Mouse (Mus musculus) midbrain, embryonic 12.5 days (tissue): ENCODE results near the gene Mis12. TPM values are rescaled to one million over a fixed set of nuclear protein-coding genes. Genes with fewer than 3 reads are reported as not detected.

Experiments
- ATAC-seq: fragments of 200-750 bp; cut with Nextera tagmentation; 2 replicates; pipeline ENCODE4 v1.8.0; 2017; ENCODE audit warnings: low read depth, moderate TSS enrichment, moderate library complexity; ENCODE audit not compliant: low FRiP score
- H3K27ac ChIP-seq: fragments of 300-500 bp; sonication (generic); replicated peaks from 2 replicates; pipeline ENCODE4 v1.5.1; 2016; ENCODE audit warnings: mild to moderate bottlenecking
- H3K27me3 ChIP-seq: fragments of 300-500 bp; sonication (generic); 2 replicates; pipeline ENCODE4 v1.6.1; 2016; ENCODE audit warnings: mild to moderate bottlenecking
- H3K36me3 ChIP-seq: fragments of 300-500 bp; sonication (generic); 2 replicates; pipeline ENCODE4 v1.6.1; 2016
- H3K4me1 ChIP-seq: fragments of 300-500 bp; sonication (generic); 2 replicates; pipeline ENCODE4 v1.6.1; 2016
- H3K4me2 ChIP-seq: fragments of 300-500 bp; sonication (generic); replicated peaks from 2 replicates; pipeline ENCODE4 v1.6.1; 2016; ENCODE audit warnings: mild to moderate bottlenecking, moderate library complexity
- H3K4me3 ChIP-seq: fragments of 300-500 bp; sonication (generic); 2 replicates; pipeline ENCODE4 v1.5.1; 2016; ENCODE audit warnings: mild to moderate bottlenecking
- H3K9ac ChIP-seq: fragments of 300-500 bp; sonication (generic); replicated peaks from 2 replicates; pipeline ENCODE4 v1.6.1; 2016; ENCODE audit warnings: mild to moderate bottlenecking, moderate library complexity
- H3K9me3 ChIP-seq: fragments of 300-500 bp; sonication (generic); 2 replicates; pipeline ENCODE4 v1.6.1; 2016; ENCODE audit warnings: mild to moderate bottlenecking
- WGBS: fragments of 180-500 bp; shearing (Covaris S2); methylation state at CpG from one replicate; pipeline ENCODE4 v1.1.7; 2016; 5-methylcytosine and 5-hydroxymethylcytosine counted together
- polyA plus RNA-seq: library from polyadenylated mRNA; unstranded; fragments of >200 nt; fragmentation: Nextera tagmentation; extraction: Ambion mirVana; gene quantifications from 2 replicates; pipeline ENCODE4 v1.2.1, GENCODE M21; 2016

The Mis12 gene
- polyA plus RNA-seq = 52.7 and 57.1 TPM in 2 replicates

DNA sequence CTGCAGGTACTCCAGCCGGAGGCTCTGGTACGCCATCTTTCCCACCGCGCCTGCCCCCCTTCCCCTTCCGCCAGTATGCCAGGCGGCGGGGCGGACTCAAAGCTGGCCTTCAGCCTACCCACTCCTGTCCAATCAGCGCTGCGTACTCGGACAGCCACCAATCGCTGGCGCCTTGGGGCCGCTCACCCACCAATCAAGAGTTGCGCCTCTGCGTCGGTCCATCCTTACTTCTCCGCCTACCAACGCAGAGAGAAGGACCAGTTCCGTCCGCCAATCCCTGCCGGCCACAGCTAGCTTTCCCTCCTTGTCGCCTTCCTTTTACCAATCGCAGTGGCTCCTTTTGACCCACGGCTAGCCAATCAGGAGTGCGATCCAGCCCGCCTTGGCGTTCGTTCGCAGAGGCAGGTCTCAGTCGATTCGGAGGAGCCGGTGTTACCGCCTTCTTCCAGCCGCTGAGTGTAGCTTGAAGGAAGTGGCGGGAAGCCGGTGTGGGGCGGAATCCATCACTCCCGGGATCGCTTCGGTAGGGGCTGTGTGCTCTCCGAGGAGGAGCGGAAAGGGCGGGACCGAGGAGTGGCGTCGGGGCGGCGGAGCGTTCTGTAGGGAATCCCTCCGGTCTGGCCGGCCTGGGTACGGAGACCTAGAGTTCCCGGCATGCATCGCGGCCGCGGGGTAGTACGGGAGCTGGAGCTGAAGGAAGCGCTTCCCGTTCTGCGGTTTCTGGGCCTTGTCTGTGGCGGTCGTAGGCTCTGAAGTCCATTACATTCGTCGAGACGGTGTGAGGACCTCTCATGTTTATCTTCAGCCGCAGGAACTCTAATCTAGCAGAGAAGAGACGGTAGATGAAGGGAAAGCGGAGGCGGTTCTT, at the start of gene Mis12, which contains the start of gene Derl2:
TSS of gene Mis12 (plus strand) at position 411 of the 868 bp plus-strand sequence.
TSS of gene Derl2 (minus strand) at position 641 of the 868 bp plus-strand sequence.
- H3K4me2 ChIP-seq = peak within 1 kb of the TSS; percentile 83
- peak within 1 kb of the TSS; percentile 87 for H3K4me3 ChIP-seq
- peak; percentile 100 for ATAC-seq
- WGBS = under 1% methylated on average over 71 of the region's 71 CpGs
- peaks cover 38% of the 10 kb centered on the region for H3K4me1 ChIP-seq
- peaks cover 25% of the 10 kb centered on the region for H3K36me3 ChIP-seq
- H3K9me3 ChIP-seq = no peaks in the 10 kb centered on the region
- H3K27ac ChIP-seq = peak within 1 kb of the TSS; percentile 85
- H3K27me3 ChIP-seq = no peaks in the 10 kb centered on the region
- peak within 1 kb of the TSS; percentile 79 for H3K9ac ChIP-seq

- ATAC-seq = peak; percentile 97
- peaks cover 15% of the 10 kb centered on the region for H3K4me1 ChIP-seq
- no peaks in the 10 kb centered on the region for H3K9me3 ChIP-seq
- H3K36me3 ChIP-seq = peaks cover 35% of the 10 kb centered on the region
- H3K4me2 ChIP-seq = peak within 1 kb of the TSS; percentile 80
- H3K27me3 ChIP-seq = no peaks in the 10 kb centered on the region
- WGBS = under 1% methylated on average over 43 of the region's 43 CpGs
- H3K27ac ChIP-seq = peak within 1 kb of the TSS; percentile 85
- peak within 1 kb of the TSS; percentile 74 for H3K4me3 ChIP-seq
- peak within 1 kb of the TSS; percentile 87 for H3K9ac ChIP-seq
Measured at GRCm38 (mm10) chr11:70969821-70970559, 49.4 kb upstream of the Mis12 start, which contains the start of the genes Nup88 and Rpain. Nup88 (minus strand) TSS chr11:70969973. Rpain (plus strand) TSS chr11:70970213.

DNA sequence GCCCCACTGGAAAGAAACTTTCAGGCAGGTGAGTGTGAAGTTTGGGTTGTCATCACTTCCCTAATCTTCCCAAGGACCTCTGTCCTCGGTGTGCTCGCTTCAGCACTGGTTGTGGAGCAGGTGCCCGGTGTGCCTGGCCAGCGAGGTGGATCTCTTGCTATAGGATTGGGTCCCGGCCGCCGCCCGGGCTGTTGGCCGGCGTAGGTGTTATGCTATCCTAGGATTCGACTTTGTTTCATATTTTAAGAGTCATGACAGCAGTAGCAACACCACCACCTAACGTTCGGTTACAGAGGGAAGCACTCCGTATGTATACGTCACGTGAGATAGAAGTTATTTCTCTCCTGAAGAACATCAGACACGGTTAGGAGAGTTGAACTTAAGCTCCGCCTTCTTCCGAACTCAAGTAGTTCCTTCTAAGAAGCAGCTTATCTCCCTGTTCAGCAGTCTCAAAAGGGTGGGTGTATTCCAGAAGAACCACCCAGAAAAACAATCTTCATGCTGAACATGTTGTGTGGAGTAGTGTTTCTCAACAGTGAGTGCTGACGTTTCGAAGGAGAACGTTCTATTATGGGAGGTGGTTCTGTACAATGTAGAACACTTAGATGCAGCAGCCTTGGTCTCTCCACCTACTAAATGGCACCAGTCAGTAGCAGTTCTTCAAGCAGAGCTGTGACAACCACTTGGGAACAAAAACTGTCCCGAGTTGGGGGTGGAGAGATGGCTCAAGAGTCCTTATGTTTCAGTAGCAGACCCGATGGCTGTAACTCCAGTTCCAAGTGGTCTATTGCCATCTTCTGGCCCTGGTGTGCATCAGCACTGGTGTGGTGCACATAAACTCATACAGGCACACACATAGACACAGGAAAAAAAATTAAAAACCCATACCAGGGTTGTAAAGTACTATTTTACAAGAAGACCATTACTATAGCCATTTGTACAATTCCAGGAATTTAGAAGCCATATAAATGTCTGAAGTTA, 48.6 kb upstream of the Mis12 start:
- Histone ChIP-seq H3K4me2 (peak overlapping the region; percentile 80), H3K9me3 (no peaks in the 10 kb centered on the region), H3K4me1 (peaks cover 15% of the 10 kb centered on the region), H3K4me3 (peak overlapping the region; percentile 74), H3K36me3 (peaks cover 35% of the 10 kb centered on the region), H3K27ac (peak overlapping the region; percentile 85), H3K9ac (peak overlapping the region; percentile 67), H3K27me3 (no peaks in the 10 kb centered on the region)
- 17% methylated on average over 24 of the region's 24 CpGs for WGBS
- ATAC-seq = peak; percentile 39

GRCm38 (mm10) chr11:70972586-70972985, 46.8 kb upstream of the Mis12 start:
- H3K4me3 ChIP-seq = no peak overlapping the region
- no peak overlapping the region for H3K27ac ChIP-seq
- H3K9ac ChIP-seq = no peak overlapping the region
- H3K36me3 ChIP-seq = peaks cover 44% of the 10 kb centered on the region
- peaks cover 15% of the 10 kb centered on the region for H3K4me1 ChIP-seq
- no peak for ATAC-seq
- H3K9me3 ChIP-seq = no peaks in the 10 kb centered on the region
- H3K27me3 ChIP-seq = no peaks in the 10 kb centered on the region
- WGBS = 60% methylated on average over 1 of the region's 1 CpGs
- H3K4me2 ChIP-seq = no peak overlapping the region

DNA sequence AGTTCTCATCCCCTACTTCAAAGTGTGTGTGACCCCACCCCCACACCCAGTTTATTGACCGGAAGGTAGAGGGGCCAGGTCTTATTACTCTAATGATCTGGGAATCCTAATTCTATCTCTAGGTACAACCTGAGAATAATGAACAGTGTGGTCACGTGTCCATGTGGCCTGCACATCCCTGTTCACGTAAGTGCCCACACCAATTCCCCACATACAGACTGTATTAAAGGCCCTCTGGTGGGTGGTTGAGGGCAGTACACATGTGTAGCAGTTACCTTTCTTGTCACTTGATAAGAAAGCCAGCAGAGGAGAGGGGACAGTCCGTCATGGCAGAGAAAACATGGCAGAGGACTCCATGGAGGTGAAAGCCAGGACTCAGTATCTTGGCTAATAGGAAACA, 45.5 kb upstream of the Mis12 start:
- 80% methylated on average over 4 of the region's 4 CpGs for WGBS
- H3K27me3 ChIP-seq = no peaks in the 10 kb centered on the region
- peaks cover 57% of the 10 kb centered on the region for H3K36me3 ChIP-seq
- no peaks in the 10 kb centered on the region for H3K9me3 ChIP-seq
- H3K9ac ChIP-seq = no peak overlapping the region
- no peak overlapping the region for H3K4me2 ChIP-seq
- H3K4me3 ChIP-seq = no peak overlapping the region
- no peak for ATAC-seq
- H3K4me1 ChIP-seq = peaks cover 7% of the 10 kb centered on the region
- no peak overlapping the region for H3K27ac ChIP-seq

DNA sequence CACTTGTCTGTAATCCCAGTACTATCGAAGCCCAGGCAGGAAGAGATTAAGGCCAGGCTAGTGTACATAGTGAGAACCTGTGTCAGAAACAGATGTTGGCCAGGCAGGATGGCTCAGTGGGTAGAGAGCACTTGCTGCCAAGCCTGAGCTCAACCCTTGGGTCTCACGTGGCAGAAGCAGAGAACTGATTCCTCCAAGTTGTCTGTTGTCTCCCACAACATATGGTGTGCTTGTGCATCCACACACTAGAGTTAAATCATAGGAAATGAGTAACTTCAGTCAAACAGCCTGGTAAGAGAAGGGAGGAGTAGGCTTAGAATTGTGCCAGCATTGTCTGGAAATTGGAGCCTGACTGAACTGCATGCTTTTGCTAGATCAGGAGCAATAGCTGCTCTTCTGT, 44.2 kb upstream of the Mis12 start:
- 78% methylated on average over 2 of the region's 2 CpGs for WGBS
- no peaks in the 10 kb centered on the region for H3K27me3 ChIP-seq
- no peak overlapping the region for H3K27ac ChIP-seq
- H3K4me3 ChIP-seq = no peak overlapping the region
- H3K36me3 ChIP-seq = peaks cover 70% of the 10 kb centered on the region
- no peaks in the 10 kb centered on the region for H3K9me3 ChIP-seq
- H3K4me1 ChIP-seq = peaks cover 5% of the 10 kb centered on the region
- no peak overlapping the region for H3K9ac ChIP-seq
- ATAC-seq = no peak
- H3K4me2 ChIP-seq = no peak overlapping the region

DNA sequence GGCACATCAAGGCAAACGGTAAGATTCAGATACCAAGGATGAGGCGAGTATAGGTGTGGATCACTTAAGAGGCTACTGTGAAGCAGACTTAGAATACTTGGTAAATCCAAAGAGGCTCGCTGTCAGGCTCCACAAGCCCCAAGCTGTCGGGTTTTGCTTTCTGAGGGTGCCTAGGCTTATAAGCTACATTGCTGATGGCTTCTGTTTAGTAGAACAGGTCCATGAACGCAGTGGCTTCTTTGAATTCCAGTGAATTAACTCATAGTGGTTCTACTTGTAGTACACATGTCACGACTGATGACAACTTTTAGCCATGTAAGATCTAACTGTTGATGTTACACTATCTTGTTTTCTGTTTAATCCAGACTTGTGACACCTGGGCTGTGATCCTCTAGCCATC, 42.1 kb upstream of the Mis12 start:
- Histone ChIP-seq H3K9ac (no peak overlapping the region), H3K27me3 (no peaks in the 10 kb centered on the region), H3K27ac (no peak overlapping the region), H3K4me2 (no peak overlapping the region), H3K4me3 (no peak overlapping the region), H3K9me3 (no peaks in the 10 kb centered on the region), H3K4me1 (peaks cover 8% of the 10 kb centered on the region), H3K36me3 (peaks cover 77% of the 10 kb centered on the region)
- 90% methylated on average over 6 of the region's 6 CpGs for WGBS
- ATAC-seq = no peak

DNA sequence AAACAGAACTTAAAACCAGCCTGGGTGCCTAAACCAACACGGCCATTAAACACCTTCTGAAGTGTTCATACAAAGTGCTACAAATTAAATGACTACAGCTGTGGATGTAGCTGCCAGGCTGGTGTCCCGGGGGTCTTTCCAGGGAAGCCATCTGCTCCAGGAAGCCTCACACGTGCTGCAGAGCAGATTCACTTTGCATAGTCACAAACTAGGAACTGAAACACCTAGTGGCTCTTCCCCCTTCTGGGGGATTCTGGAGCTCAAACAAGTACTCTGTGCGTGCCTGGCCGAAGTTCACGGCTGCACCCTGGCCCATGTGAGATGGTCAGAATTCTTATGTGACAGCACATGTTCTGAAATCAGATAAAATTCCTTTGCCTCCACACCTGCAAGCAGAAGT, 39.2 kb upstream of the Mis12 start:
- peaks cover 67% of the 10 kb centered on the region for H3K36me3 ChIP-seq

GRCm38 (mm10) chr11:70980751-70981510, 38.5 kb upstream of the Mis12 start:
- Histone ChIP-seq H3K36me3 (peaks cover 67% of the 10 kb centered on the region), H3K9me3 (no peaks in the 10 kb centered on the region), H3K4me2 (peak overlapping the region; percentile 76; the same call in 1 of the 2 replicates), H3K27ac (no peak overlapping the region), H3K4me3 (no peak overlapping the region), H3K27me3 (no peaks in the 10 kb centered on the region), H3K9ac (no peak overlapping the region), H3K4me1 (peaks cover 8% of the 10 kb centered on the region)
- ATAC-seq = no peak
- 93% methylated on average over 14 of the region's 14 CpGs for WGBS

More for the DNA sequence above, 39.2 kb upstream of the Mis12 start:
- Histone ChIP-seq H3K9me3 (no peaks in the 10 kb centered on the region), H3K27ac (no peak overlapping the region), H3K4me3 (no peak overlapping the region), H3K9ac (no peak overlapping the region), H3K4me2 (no peak overlapping the region), H3K27me3 (no peaks in the 10 kb centered on the region), H3K4me1 (peaks cover 8% of the 10 kb centered on the region)
- ATAC-seq = no peak
- WGBS = 92% methylated on average over 6 of the region's 6 CpGs

- no peaks in the 10 kb centered on the region for H3K27me3 ChIP-seq
- peaks cover 8% of the 10 kb centered on the region for H3K4me1 ChIP-seq
- H3K9me3 ChIP-seq = no peaks in the 10 kb centered on the region
- no peak overlapping the region for H3K27ac ChIP-seq
- 13% methylated on average over 12 of the region's 12 CpGs for WGBS
- peaks cover 67% of the 10 kb centered on the region for H3K36me3 ChIP-seq
- ATAC-seq = no peak
- H3K4me3 ChIP-seq = peak overlapping the region; percentile 100
- peak overlapping the region; percentile 92 for H3K9ac ChIP-seq
- peak overlapping the region; percentile 76 for H3K4me2 ChIP-seq
Measured at GRCm38 (mm10) chr11:70982030-70982429, 37.4 kb upstream of the Mis12 start.
